Mouse (Mus musculus) liver, embryonic 11.5 days (tissue): ENCODE data around the gene Gpatch1. TPM values are rescaled to one million over a fixed set of nuclear protein-coding genes. Genes with fewer than 3 reads are reported as not detected.

Experiments
- ATAC-seq: fragments of 200-750 bp; cut with Nextera tagmentation; replicated peaks from 2 replicates; pipeline ENCODE4 v1.8.0; 2017; ENCODE audit warnings: moderate number of reproducible peaks, mild to moderate bottlenecking, moderate TSS enrichment, moderate library complexity; ENCODE audit not compliant: low FRiP score
- DNase-seq: peaks from one replicate; pipeline ENCODE4 v3.0.0-alpha.2; 2017; ENCODE audit warnings: low spot score
- H3K27ac ChIP-seq: fragments of 300-500 bp; sonication (generic); 2 replicates; pipeline ENCODE4 v1.5.1; 2014; ENCODE audit warnings: mild to moderate bottlenecking, low read depth, low read length, control low read depth
- H3K27me3 ChIP-seq: fragments of 300-500 bp; sonication (generic); replicated peaks from 2 replicates; pipeline ENCODE4 v1.6.1; 2014; ENCODE audit warnings: low read length, mixed read lengths; ENCODE audit not compliant: control insufficient read depth, insufficient read depth
- H3K36me3 ChIP-seq: fragments of 300-500 bp; sonication (generic); 2 replicates; pipeline ENCODE4 v1.6.1; 2014; ENCODE audit warnings: mild to moderate bottlenecking, low read length, moderate library complexity, mixed read lengths; ENCODE audit not compliant: control insufficient read depth, insufficient read depth
- H3K4me1 ChIP-seq: fragments of 300-500 bp; sonication (generic); replicated peaks from 2 replicates; pipeline ENCODE4 v1.6.1; 2014; ENCODE audit warnings: low read length, mixed read lengths; ENCODE audit not compliant: control insufficient read depth, insufficient read depth
- H3K4me2 ChIP-seq: fragments of 300-500 bp; sonication (generic); 2 replicates; pipeline ENCODE4 v1.6.1; 2014; ENCODE audit warnings: mild to moderate bottlenecking, control low read depth, moderate library complexity
- H3K4me3 ChIP-seq: fragments of 300-500 bp; sonication (generic); 2 replicates; pipeline ENCODE4 v1.5.1; 2014; ENCODE audit warnings: low read depth, low read length, control low read depth
- H3K9ac ChIP-seq: fragments of 300-500 bp; sonication (generic); 2 replicates; pipeline ENCODE4 v1.6.1; 2014; ENCODE audit warnings: low read depth, low read length, control low read depth
- H3K9me3 ChIP-seq: fragments of 300-500 bp; sonication (generic); 2 replicates; pipeline ENCODE4 v1.6.1; 2016; ENCODE audit warnings: low read length, inconsistent platforms, mixed read lengths; ENCODE audit not compliant: control insufficient read depth
- WGBS: fragments of 180-500 bp; shearing (Covaris S2); extraction: QIAGEN DNeasy Blood & Tissue Kit; methylation state at CpG from one replicate; pipeline ENCODE4 v1.1.7; 2014; 5-methylcytosine and 5-hydroxymethylcytosine counted together
- polyA plus RNA-seq: library from polyadenylated mRNA; unstranded; fragments of >200 nt; fragmentation: Nextera tagmentation; extraction: Ambion mirVana; gene quantifications from 2 replicates; pipeline ENCODE4 v1.2.1, GENCODE M21; 2014

Gene Gpatch1
- polyA plus RNA-seq, 1 experiment from 2014 or later, result 16.1 TPM

DNA sequence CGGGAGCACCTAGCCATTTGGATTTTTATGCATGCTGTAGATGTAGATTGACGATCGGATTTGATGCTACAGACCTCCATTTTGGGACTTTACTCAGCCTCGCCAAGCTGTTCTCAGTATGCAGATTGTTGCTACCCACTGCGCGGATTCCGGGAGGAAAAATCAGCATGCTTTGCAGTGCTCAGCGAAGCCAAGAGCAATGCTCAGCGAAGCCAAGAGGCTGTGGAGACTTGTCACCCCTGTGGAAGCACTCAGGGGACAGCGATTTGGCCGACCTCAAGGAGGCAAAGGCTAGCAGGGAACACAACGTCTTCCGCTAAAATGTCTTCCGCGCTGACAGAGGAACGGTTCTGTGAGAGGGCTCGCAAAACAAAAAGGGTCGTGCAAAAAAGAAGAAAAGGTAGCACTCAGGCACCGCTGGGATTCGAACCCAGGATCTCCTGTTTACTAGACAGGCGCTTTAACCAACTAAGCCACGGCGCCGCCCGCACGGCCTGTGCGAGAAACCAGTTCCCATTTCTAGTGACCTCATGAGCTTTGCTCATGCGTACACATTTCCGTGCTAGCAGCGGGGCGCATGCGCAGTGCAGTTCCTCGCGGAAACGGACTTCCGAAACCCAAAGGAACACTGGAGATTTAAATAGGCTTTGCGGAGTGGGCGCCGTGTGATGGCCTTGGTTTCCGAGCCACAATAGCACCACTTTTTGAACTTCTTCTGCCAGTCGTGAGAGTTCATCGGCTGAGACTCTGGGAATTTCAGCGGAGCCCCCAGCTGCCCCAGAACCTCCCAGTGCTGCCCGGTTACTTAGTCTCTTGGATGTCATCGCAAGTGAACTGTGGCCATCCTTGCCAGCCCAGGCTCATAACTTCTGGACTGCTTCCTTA lies 83.6 kb downstream of the Gpatch1 start:
- peak overlapping the region; percentile 82 for H3K27ac ChIP-seq
- H3K9ac ChIP-seq, result peak overlapping the region; percentile 78
- peaks cover 2% of the 10 kb centered on the region; the same call in 1 of the 2 replicates for H3K9me3 ChIP-seq
- no peaks in the 10 kb centered on the region for H3K27me3 ChIP-seq
- peaks cover 3% of the 10 kb centered on the region; the same call in 1 of the 2 replicates for H3K4me1 ChIP-seq
- no peaks in the 10 kb centered on the region for H3K36me3 ChIP-seq
- ATAC-seq (peak; percentile 92), DNase-seq (peak; percentile 100)
- peak overlapping the region; percentile 79 for H3K4me2 ChIP-seq
- peak overlapping the region; percentile 71 for H3K4me3 ChIP-seq
- under 1% methylated on average over 45 of the region's 45 CpGs for WGBS

DNA sequence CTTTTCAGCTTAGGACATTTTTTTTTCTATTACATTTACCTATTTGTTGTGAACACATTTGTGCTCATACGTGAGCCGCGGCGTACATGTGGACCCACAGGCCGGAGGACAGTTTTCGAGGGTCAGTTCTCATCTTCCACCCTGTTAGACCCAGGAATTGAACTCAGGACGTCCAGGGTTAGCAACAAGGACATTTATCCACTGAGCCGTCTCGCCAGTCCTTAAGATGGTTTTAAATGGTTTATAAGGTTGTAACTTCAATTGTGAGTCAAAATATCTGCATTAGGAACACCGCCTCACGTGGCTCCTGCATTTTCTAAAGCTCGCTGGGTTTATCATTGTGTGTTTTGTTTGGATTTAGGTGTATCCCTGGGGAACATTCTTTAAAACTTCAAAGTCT lies 84.4 kb downstream of the Gpatch1 start:
- peaks cover 3% of the 10 kb centered on the region; the same call in 1 of the 2 replicates for H3K4me1 ChIP-seq
- peak overlapping the region; percentile 79 for H3K4me2 ChIP-seq
- H3K36me3 ChIP-seq, result no peaks in the 10 kb centered on the region
- 54% methylated on average over 12 of the region's 12 CpGs for WGBS
- peaks cover 2% of the 10 kb centered on the region; the same call in 1 of the 2 replicates for H3K9me3 ChIP-seq
- peak overlapping the region; percentile 78; the same call in 1 of the 2 replicates for H3K27ac ChIP-seq
- peak overlapping the region; percentile 78 for H3K9ac ChIP-seq
- no peaks in the 10 kb centered on the region for H3K27me3 ChIP-seq
- no peak for DNase-seq
- no peak for ATAC-seq
- H3K4me3 ChIP-seq, result peak overlapping the region; percentile 71

DNA sequence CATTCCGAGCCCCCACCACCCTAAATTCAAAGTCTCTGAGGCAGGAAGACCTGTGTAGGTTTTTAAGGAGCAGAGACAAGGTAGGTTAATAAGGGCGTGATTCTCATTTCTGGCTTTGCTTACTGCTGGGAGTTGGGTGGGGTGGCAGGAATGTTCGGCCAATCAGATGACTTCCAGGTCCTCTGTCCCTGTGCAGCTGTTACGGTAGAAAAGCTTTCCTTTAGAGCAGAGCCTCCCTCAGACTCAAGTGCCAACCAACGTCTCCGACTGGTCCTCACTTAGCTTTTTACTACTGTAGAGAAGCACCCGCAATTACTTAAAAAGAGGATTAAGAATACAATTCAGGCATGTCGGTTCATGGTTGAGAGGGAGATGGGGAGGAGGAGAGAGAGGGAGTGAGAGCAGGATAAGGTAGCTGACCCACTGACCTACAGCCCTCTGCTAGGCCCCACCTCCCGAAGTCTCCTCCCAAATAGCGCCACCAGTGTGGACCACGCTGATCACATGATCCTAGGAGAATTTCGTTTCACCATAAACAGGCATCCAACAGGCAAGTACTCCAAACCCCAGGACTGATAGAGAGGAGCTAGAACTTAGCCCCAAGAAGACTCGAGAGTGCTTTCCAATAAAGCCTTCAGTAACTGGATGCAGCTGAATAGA lies 85.3 kb downstream of the Gpatch1 start:
- Histone ChIP-seq H3K27me3 (no peaks in the 10 kb centered on the region), H3K4me2 (0 out of 2 replicates have a peak overlapping the region, but pooled peaks have one; percentile 11), H3K9ac (no peak overlapping the region), H3K4me1 (peaks cover 3% of the 10 kb centered on the region; the same call in 1 of the 2 replicates), H3K27ac (no peak overlapping the region), H3K36me3 (no peaks in the 10 kb centered on the region), H3K4me3 (no peak overlapping the region), H3K9me3 (peaks cover 2% of the 10 kb centered on the region; the same call in 1 of the 2 replicates)
- DNase-seq (no peak), ATAC-seq (no peak)
- WGBS, result 54% methylated on average over 13 of the region's 13 CpGs

DNA sequence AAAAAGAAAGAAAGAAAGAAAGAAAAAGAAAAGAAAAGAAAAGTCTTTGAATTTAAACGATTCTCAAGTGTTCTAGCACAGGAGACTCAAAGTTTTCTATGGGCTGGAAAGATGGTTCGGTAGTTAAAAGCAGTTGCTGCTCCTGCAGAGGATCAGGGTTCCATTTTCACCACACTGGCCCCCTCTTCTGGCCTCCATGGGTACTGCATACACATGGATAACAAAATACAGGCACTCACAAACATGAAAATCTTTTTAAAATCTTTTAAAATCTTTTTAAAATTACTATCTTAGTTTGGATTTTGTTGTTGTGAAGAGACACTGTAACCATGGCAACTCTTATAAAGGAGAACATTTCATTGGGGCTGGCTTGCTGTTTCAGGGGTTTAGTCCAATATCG lies 87.9 kb downstream of the Gpatch1 start:
- Histone ChIP-seq H3K4me3 (no peak overlapping the region), H3K9ac (no peak overlapping the region), H3K4me1 (no peaks in the 10 kb centered on the region), H3K36me3 (no peaks in the 10 kb centered on the region), H3K4me2 (no peak overlapping the region), H3K27ac (no peak overlapping the region), H3K27me3 (no peaks in the 10 kb centered on the region), H3K9me3 (peaks cover 2% of the 10 kb centered on the region; the same call in 1 of the 2 replicates)
- no peak for ATAC-seq
- 74% methylated on average over 3 of the region's 3 CpGs for WGBS
- no peak for DNase-seq

Other genes starting within 250 kb of the Gpatch1 start
- gene Cebpa, start 199.1 kb downstream of the Gpatch1 start, polyA plus RNA-seq, result 6.9 and 8.2 TPM in 2 replicates
- gene Slc7a10, start 132.1 kb downstream of the Gpatch1 start, polyA plus RNA-seq, result 0.60 and 1.9 TPM in 2 replicates
- gene Lrp3, start 102.9 kb downstream of the Gpatch1 start, polyA plus RNA-seq, result 2.6 and 3.9 TPM in 2 replicates
- 6.1 and 6.8 TPM in 2 replicates for gene Rhpn2, start 15.7 kb upstream of the Gpatch1 start, polyA plus RNA-seq
- 40.0 and 43.6 TPM in 2 replicates for gene Faap24, start 78.4 kb upstream of the Gpatch1 start, polyA plus RNA-seq
- 33.4 and 33.7 TPM in 2 replicates for gene Cep89, start 78.6 kb upstream of the Gpatch1 start, polyA plus RNA-seq
- gene Slc7a9, start 130.4 kb upstream of the Gpatch1 start, polyA plus RNA-seq, result 2.6 and 3.6 TPM in 2 replicates
- gene Tdrd12, start 219.3 kb upstream of the Gpatch1 start, polyA plus RNA-seq, result 0.22 and 0.29 TPM in 2 replicates
- gene Nudt19, start 237.9 kb upstream of the Gpatch1 start, polyA plus RNA-seq, result 125 and 144 TPM in 2 replicates